Mouse (Mus musculus) spleen, embryonic (tissue): Measurements from ENCODE around the gene Endog.
"Not testable (repeated sequence)": the region's sequence is repeated elsewhere in the genome, so short reads cannot be mapped to it uniquely, and the experiment has no call there.

ENCODE experiments used
- CTCF ChIA-PET: fragments of 350-600 bp; sonication (Branson Sonifier 250); formaldehyde crosslinking; loops from one replicate; lab custom pipeline; 2022; lab: Charles Lee

The Endog gene

GRCm38 (mm10) chr2:30171371-30171996 is at the start of gene Endog:
Endog (plus strand) TSS chr2:30171493.
- CTCF ChIA-PET: no interaction called here

GRCm38 (mm10) chr2:30122766-30123165 is 48.5 kb upstream of the Endog start:
- CTCF ChIA-PET: no interaction called here

GRCm38 (mm10) chr2:30123729-30124471 is 47.4 kb upstream of the Endog start:
- CTCF ChIA-PET: interaction anchor here (0.5 kb wide), 1 partner anchor 73 kb away, joined by 4 read pairs; no protein-coding TSS in a partner anchor

GRCm38 (mm10) chr2:30124472-30125274 is 46.6 kb upstream of the Endog start, which contains the start of gene Zer1:
Zer1 (minus strand) TSS chr2:30124585.
- CTCF ChIA-PET: interaction anchor here (0.5 kb wide), 1 partner anchor 74 kb away, joined by 4 read pairs; no protein-coding TSS in a partner anchor

- CTCF ChIA-PET: interaction anchor here (0.6 kb wide), 2 partner anchors 667 to 696 kb away, joined by 3 to 4 read pairs; no protein-coding TSS in a partner anchor
Measured at GRCm38 (mm10) chr2:30128789-30129188, 42.5 kb upstream of the Endog start.

GRCm38 (mm10) chr2:30130156-30130555 is 41.1 kb upstream of the Endog start:
- CTCF ChIA-PET: no interaction called here

GRCm38 (mm10) chr2:30131240-30131639 is 40.1 kb upstream of the Endog start:
- CTCF ChIA-PET: interaction anchor here (0.6 kb wide), 1 partner anchor 66 kb away, joined by 3 read pairs; no protein-coding TSS in a partner anchor

GRCm38 (mm10) chr2:30132801-30133612 is 38.3 kb upstream of the Endog start:
- CTCF ChIA-PET: no interaction called here

- CTCF ChIA-PET: interaction anchor here (0.6 to 0.9 kb wide), 3 partner anchors 28 to 76 kb away, joined by 3 to 4 read pairs (median 4); partner anchors contain the start of gene Spout1
Measured at GRCm38 (mm10) chr2:30133613-30134377, 37.5 kb upstream of the Endog start, which contains the start of gene Tbc1d13. Tbc1d13 (plus strand) TSS chr2:30133746.

- CTCF ChIA-PET: interaction anchor here (0.6 to 0.9 kb wide), 3 partner anchors 27 to 76 kb away, joined by 3 to 4 read pairs (median 4); partner anchors contain the start of gene Spout1
Measured at GRCm38 (mm10) chr2:30134378-30134711, 36.9 kb upstream of the Endog start.

- CTCF ChIA-PET: interaction anchor here (0.8 kb wide), 2 partner anchors 16 to 43 kb away, joined by 3 to 5 read pairs; partner anchors contain the start of gene Spout1
Measured at GRCm38 (mm10) chr2:30134928-30135620, 36.2 kb upstream of the Endog start.

GRCm38 (mm10) chr2:30136458-30136857 is 34.8 kb upstream of the Endog start:
- CTCF ChIA-PET: no interaction called here

GRCm38 (mm10) chr2:30140021-30140420 is 31.3 kb upstream of the Endog start:
- CTCF ChIA-PET: not testable (repeated sequence)

- CTCF ChIA-PET: no interaction called here
Measured at GRCm38 (mm10) chr2:30144436-30144835, 26.9 kb upstream of the Endog start.

GRCm38 (mm10) chr2:30147466-30147865 is 23.8 kb upstream of the Endog start:
- CTCF ChIA-PET: no interaction called here

GRCm38 (mm10) chr2:30151840-30152239 is 19.5 kb upstream of the Endog start:
- CTCF ChIA-PET: no interaction called here

GRCm38 (mm10) chr2:30152616-30153015 is 18.7 kb upstream of the Endog start:
- CTCF ChIA-PET: no interaction called here

- CTCF ChIA-PET: not testable (repeated sequence)
Measured at GRCm38 (mm10) chr2:30159871-30160270, 11.4 kb upstream of the Endog start.

GRCm38 (mm10) chr2:30161809-30162208 is 9.5 kb upstream of the Endog start:
- CTCF ChIA-PET: interaction anchor here (0.6 to 1.3 kb wide), 7 partner anchors 10 to 63 kb away, joined by 3 to 10 read pairs (median 3); no protein-coding TSS in a partner anchor
